Mouse (Mus musculus) adipose tissue, adult 10 weeks (tissue): ENCODE data around the gene Igsf9b. TPM values are rescaled to one million over a fixed set of nuclear protein-coding genes. Genes with fewer than 3 reads are reported as not detected.

Source experiments
- polyA plus RNA-seq: library from polyadenylated mRNA; stranded (reverse); fragments of 350-450 nt; fragmentation: Illumina TruSeq; extraction: RNeasy Lipid Tissue Mini Kit (QIAGEN cat#74804); gene quantifications from one replicate; pipeline ENCODE4 v1.2.3, GENCODE M21; 2014; ENCODE audit warnings: low read depth, low replicate concordance

Igsf9b gene
- 0.69 TPM for polyA plus RNA-seq

GRCm38 (mm10) chr9:27298411-27299285 is at the start of gene Igsf9b:
TSS of gene Igsf9b (plus strand) at chr9:27299204.

DNA sequence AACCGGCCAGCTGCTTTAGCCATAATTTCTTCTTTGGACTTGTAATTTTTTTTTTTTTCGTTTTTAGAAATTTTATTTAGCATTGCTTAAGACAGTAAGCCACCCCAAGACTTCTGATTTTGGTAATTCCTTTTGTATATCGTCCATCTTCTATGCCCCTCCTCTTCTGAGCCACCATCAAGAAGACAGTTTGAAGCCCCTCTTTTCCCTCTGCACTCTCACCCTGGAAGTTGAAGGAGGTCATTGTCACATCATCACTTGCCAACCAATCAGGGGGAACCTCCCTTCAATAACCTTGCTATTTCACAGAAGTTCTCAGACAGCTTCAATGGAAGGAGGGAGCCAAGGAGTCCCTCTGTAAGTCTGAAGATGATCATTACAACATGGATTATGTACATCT is 97.5 kb downstream of the Igsf9b start, which contains the start of gene Spata19:
Spata19 (plus strand) TSS at position 301 of the 400 bp plus-strand sequence.

Other genes with a start within 250 kb of the Igsf9b start
- 15.4 TPM for gene Jam3, start 143.8 kb upstream of the Igsf9b start, polyA plus RNA-seq
- gene Spata19, start 97.6 kb downstream of the Igsf9b start, polyA plus RNA-seq, result 17.4 TPM